ENCODE assay signal across 29 mouse cellular contexts in the genomic region with DNA sequence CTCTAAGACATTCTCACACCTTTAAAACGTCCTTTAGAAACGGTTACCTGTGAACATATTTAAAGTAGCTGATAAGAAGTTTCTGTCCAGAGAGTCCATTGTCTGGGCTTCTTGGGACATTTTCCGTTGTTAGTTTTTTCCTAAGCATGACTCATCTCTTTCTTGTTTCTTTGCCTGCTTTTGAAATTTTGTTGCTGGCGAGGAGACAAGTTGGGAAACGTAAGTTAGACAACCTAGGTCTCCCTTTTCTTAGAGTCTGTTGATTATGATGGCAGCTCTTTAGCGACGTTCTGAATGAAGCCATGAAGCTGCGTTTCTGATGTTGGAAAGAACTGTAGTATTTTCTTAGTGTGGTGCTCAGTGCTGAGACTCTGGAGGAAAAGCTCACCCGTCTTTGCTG. TPM values are rescaled to one million over a fixed set of nuclear protein-coding genes. Genes with fewer than 3 reads are reported as not detected.
"Had no signal": no experiment of that assay in that cellular context is flagged by ENCODE, and none has a peak within 500 bp of the region (broad histone marks: within the 10 kb centered on the region; RNA-seq: fewer than 3 reads in every experiment).

No protein-coding gene starts in this region.

- ATAC-seq: liver, postnatal 0 days; lung, postnatal 0 days; midbrain, embryonic 16.5 days had no signal

- H3K27me3 ChIP-seq: lung, embryonic 15.5 days; midbrain, embryonic 12.5 days; neural tube, embryonic 13.5 days; neural tube, embryonic 15.5 days had no signal

- H3K9ac ChIP-seq: liver, postnatal 0 days; lung, embryonic 15.5 days; midbrain, embryonic 12.5 days; neural tube, embryonic 13.5 days; neural tube, embryonic 15.5 days had no signal

- H3K4me1 ChIP-seq: lung, embryonic 15.5 days; megakaryocyte, embryonic 14.5 days; midbrain, embryonic 10.5 days; midbrain, embryonic 12.5 days; neural tube, embryonic 13.5 days; neural tube, embryonic 15.5 days had no signal

- DNase-seq: liver, postnatal 0 days; lung, adult 2 months; lung, postnatal 14 days; lung, postnatal 36 days; midbrain, embryonic 14.5 days; retina, postnatal 1 day; right cerebral cortex, adult 18-20 months; right cerebral cortex, postnatal 25 days; right cerebral cortex, postnatal 4 days; spleen, adult 18-20 months; thymus, adult 18-20 months; thymus, postnatal 14 days; thymus, postnatal 36 days had no signal

- H3K9me3 ChIP-seq: lung, embryonic 15.5 days; midbrain, embryonic 10.5 days; neural tube, embryonic 13.5 days; neural tube, embryonic 15.5 days had no signal

- H3K27ac ChIP-seq: lung, embryonic 15.5 days; macrophage; midbrain, embryonic 10.5 days; midbrain, embryonic 12.5 days; neural tube, embryonic 13.5 days; neural tube, embryonic 15.5 days had no signal

- H3K4me2 ChIP-seq: lung, embryonic 15.5 days; midbrain, embryonic 12.5 days; neural tube, embryonic 13.5 days; neural tube, embryonic 15.5 days had no signal

- H3K4me3 ChIP-seq: lung, embryonic 15.5 days; midbrain, embryonic 10.5 days; midbrain, embryonic 12.5 days; myocyte; neural tube, embryonic 13.5 days; neural tube, embryonic 15.5 days had no signal

RNA-seq across cellular contexts. Expression of a gene that starts 19.9 kb away (rescaled TPM):
- polyA plus RNA-seq: liver, postnatal 0 days; lung, adult 2 months; lung, embryonic 15.5 days; lung, postnatal 0 days; macrophage; midbrain, embryonic 10.5 days; midbrain, embryonic 12.5 days; midbrain, embryonic 14.5 days; midbrain, embryonic 16.5 days; myocyte; neural tube, embryonic 11.5 days; neural tube, embryonic 13.5 days; neural tube, embryonic 15.5 days; small intestine, adult 2 months; stomach, embryonic 14.5 days; stomach, embryonic 16.5 days; thymus, postnatal 0 days; urinary bladder, adult 2 months had no signal
